Mouse (Mus musculus) hindbrain, embryonic 15.5 days (tissue): ENCODE measurements around the gene Olfml3. TPM values are rescaled to one million over a fixed set of nuclear protein-coding genes. Genes with fewer than 3 reads are reported as not detected.

Source experiments
- ATAC-seq: fragments of 200-750 bp; cut with Nextera tagmentation; 2 replicates; pipeline ENCODE4 v1.8.0; 2017; ENCODE audit warnings: low read depth, moderate number of reproducible peaks, moderate TSS enrichment; ENCODE audit not compliant: low FRiP score
- H3K27ac ChIP-seq: fragments of 300-500 bp; sonication (generic); replicated peaks from 2 replicates; pipeline ENCODE4 v1.5.1; 2015; ENCODE audit warnings: mild to moderate bottlenecking, inconsistent platforms
- H3K27me3 ChIP-seq: fragments of 300-500 bp; sonication (generic); 2 replicates; pipeline ENCODE4 v1.6.1; 2015; ENCODE audit warnings: control low read depth, inconsistent platforms
- H3K36me3 ChIP-seq: fragments of 300-500 bp; sonication (generic); 2 replicates; pipeline ENCODE4 v1.6.1; 2015; ENCODE audit warnings: control low read depth, inconsistent platforms
- H3K4me1 ChIP-seq: fragments of 300-500 bp; sonication (generic); replicated peaks from 2 replicates; pipeline ENCODE4 v1.6.1; 2015; ENCODE audit warnings: control low read depth, inconsistent platforms
- H3K4me2 ChIP-seq: fragments of 300-500 bp; sonication (generic); 2 replicates; pipeline ENCODE4 v1.6.1; 2015; ENCODE audit warnings: moderate library complexity, mild to moderate bottlenecking, inconsistent platforms
- H3K4me3 ChIP-seq: fragments of 300-500 bp; sonication (generic); 2 replicates; pipeline ENCODE4 v1.5.1; 2015; ENCODE audit warnings: mild to moderate bottlenecking, inconsistent platforms
- H3K9ac ChIP-seq: fragments of 300-500 bp; sonication (generic); 2 replicates; pipeline ENCODE4 v1.6.1; 2015; ENCODE audit warnings: inconsistent platforms
- H3K9me3 ChIP-seq: fragments of 300-500 bp; sonication (generic); 2 replicates; pipeline ENCODE4 v1.6.1; 2016; ENCODE audit warnings: control low read depth, inconsistent platforms
- WGBS: fragments of 180-500 bp; shearing (Covaris S2); methylation state at CpG from one replicate; pipeline ENCODE4 v1.1.7; 2015; 5-methylcytosine and 5-hydroxymethylcytosine counted together
- polyA plus RNA-seq: library from polyadenylated mRNA; unstranded; fragments of >200 nt; fragmentation: Nextera tagmentation; extraction: Ambion mirVana; gene quantifications from 2 replicates; pipeline ENCODE4 v1.2.1, GENCODE M21; 2015

Gene Olfml3
- polyA plus RNA-seq = 8.7 and 9.7 TPM in 2 replicates

GRCm38 (mm10) chr3:103737778-103738571, at the start of gene Olfml3:
Gene Olfml3, minus strand, starts transcription at chr3:103738001.
- WGBS = under 1% methylated on average over 18 of the region's 18 CpGs

GRCm38 (mm10) chr3:103787225-103787624, 49.4 kb upstream of the Olfml3 start:
- Histone ChIP-seq H3K27me3 (no peaks in the 10 kb centered on the region), H3K9me3 (no peaks in the 10 kb centered on the region), H3K4me2 (no peak overlapping the region), H3K27ac (no peak overlapping the region), H3K4me1 (peaks cover 28% of the 10 kb centered on the region), H3K36me3 (no peaks in the 10 kb centered on the region), H3K4me3 (no peak overlapping the region), H3K9ac (no peak overlapping the region)
- ATAC-seq = no peak
- 65% methylated on average over 7 of the region's 7 CpGs for WGBS

More at GRCm38 (mm10) chr3:103737778-103738571, at the start of gene Olfml3:
- Histone ChIP-seq H3K4me3 (peak within 1 kb of the TSS; percentile 16), H3K27me3 (no peaks in the 10 kb centered on the region), H3K36me3 (peaks cover under 1% of the 10 kb centered on the region; the same call in 1 of the 2 replicates), H3K27ac (peak within 1 kb of the TSS; percentile 79), H3K4me2 (peak within 1 kb of the TSS; percentile 49), H3K9me3 (no peaks in the 10 kb centered on the region), H3K4me1 (peaks cover 48% of the 10 kb centered on the region), H3K9ac (0 out of 2 replicates have a peak within 1 kb of the TSS, but pooled peaks have one; percentile 17)
- ATAC-seq = peak; percentile 65

GRCm38 (mm10) chr3:103782844-103783609, 45.2 kb upstream of the Olfml3 start:
- H3K27me3 ChIP-seq = no peaks in the 10 kb centered on the region
- H3K4me2 ChIP-seq = no peak overlapping the region
- no peaks in the 10 kb centered on the region for H3K36me3 ChIP-seq
- H3K9ac ChIP-seq = no peak overlapping the region
- H3K4me3 ChIP-seq = no peak overlapping the region
- no peaks in the 10 kb centered on the region for H3K9me3 ChIP-seq
- H3K4me1 ChIP-seq = 0 out of 2 replicates have a peak, but pooled peaks cover 3% of the 10 kb centered on the region
- ATAC-seq = no peak
- no peak overlapping the region for H3K27ac ChIP-seq
- WGBS = 91% methylated on average over 4 of the region's 4 CpGs

- 75% methylated on average over 5 of the region's 5 CpGs for WGBS
- Histone ChIP-seq H3K9ac (no peak overlapping the region), H3K36me3 (peaks cover 11% of the 10 kb centered on the region), H3K4me1 (no peaks in the 10 kb centered on the region), H3K27ac (no peak overlapping the region), H3K27me3 (no peaks in the 10 kb centered on the region), H3K9me3 (no peaks in the 10 kb centered on the region), H3K4me3 (no peak overlapping the region), H3K4me2 (no peak overlapping the region)
- no peak for ATAC-seq
Observed at GRCm38 (mm10) chr3:103780777-103781176, 43.0 kb upstream of the Olfml3 start.

GRCm38 (mm10) chr3:103780271-103780670, 42.5 kb upstream of the Olfml3 start:
- Histone ChIP-seq H3K4me3 (no peak overlapping the region), H3K4me1 (no peaks in the 10 kb centered on the region), H3K4me2 (no peak overlapping the region), H3K27ac (no peak overlapping the region), H3K36me3 (peaks cover 11% of the 10 kb centered on the region), H3K9ac (no peak overlapping the region), H3K27me3 (no peaks in the 10 kb centered on the region), H3K9me3 (no peaks in the 10 kb centered on the region)
- 95% methylated on average over 3 of the region's 3 CpGs for WGBS
- ATAC-seq = no peak

GRCm38 (mm10) chr3:103779183-103779582, 41.4 kb upstream of the Olfml3 start:
- Histone ChIP-seq H3K4me3 (no peak overlapping the region), H3K9ac (no peak overlapping the region), H3K27me3 (no peaks in the 10 kb centered on the region), H3K4me2 (no peak overlapping the region), H3K9me3 (no peaks in the 10 kb centered on the region), H3K36me3 (peaks cover 11% of the 10 kb centered on the region), H3K4me1 (no peaks in the 10 kb centered on the region), H3K27ac (no peak overlapping the region)
- ATAC-seq = no peak
- 77% methylated on average over 7 of the region's 7 CpGs for WGBS

- no peak overlapping the region for H3K9ac ChIP-seq
Observed at GRCm38 (mm10) chr3:103778660-103779059, 40.9 kb upstream of the Olfml3 start.

GRCm38 (mm10) chr3:103777940-103778339, 40.1 kb upstream of the Olfml3 start:
- Histone ChIP-seq H3K9ac (no peak overlapping the region), H3K4me1 (peaks cover 4% of the 10 kb centered on the region; the same call in 1 of the 2 replicates), H3K27me3 (no peaks in the 10 kb centered on the region), H3K27ac (no peak overlapping the region), H3K4me3 (no peak overlapping the region), H3K36me3 (peaks cover 11% of the 10 kb centered on the region), H3K9me3 (no peaks in the 10 kb centered on the region), H3K4me2 (no peak overlapping the region)
- 82% methylated on average over 11 of the region's 11 CpGs for WGBS
- no peak for ATAC-seq

More at GRCm38 (mm10) chr3:103778660-103779059, 40.9 kb upstream of the Olfml3 start:
- H3K36me3 ChIP-seq = peaks cover 11% of the 10 kb centered on the region
- no peak overlapping the region for H3K27ac ChIP-seq
- H3K27me3 ChIP-seq = no peaks in the 10 kb centered on the region
- H3K4me1 ChIP-seq = no peaks in the 10 kb centered on the region
- no peak overlapping the region for H3K4me2 ChIP-seq
- no peak overlapping the region for H3K4me3 ChIP-seq
- WGBS = 89% methylated on average over 6 of the region's 6 CpGs
- ATAC-seq = no peak
- H3K9me3 ChIP-seq = no peaks in the 10 kb centered on the region

- no peaks in the 10 kb centered on the region for H3K27me3 ChIP-seq
- 0 out of 2 replicates have a peak, but pooled peaks have one; percentile 42 for ATAC-seq
- no peak overlapping the region for H3K4me2 ChIP-seq
- H3K36me3 ChIP-seq = peaks cover 16% of the 10 kb centered on the region
- H3K9ac ChIP-seq = no peak overlapping the region
- no peak overlapping the region for H3K4me3 ChIP-seq
- WGBS = 88% methylated on average over 15 of the region's 15 CpGs
- no peak overlapping the region for H3K27ac ChIP-seq
- no peaks in the 10 kb centered on the region for H3K9me3 ChIP-seq
- peaks cover 12% of the 10 kb centered on the region; the same call in 1 of the 2 replicates for H3K4me1 ChIP-seq
Observed at GRCm38 (mm10) chr3:103774009-103774408, 36.2 kb upstream of the Olfml3 start.

GRCm38 (mm10) chr3:103773508-103773907, 35.7 kb upstream of the Olfml3 start:
- 84% methylated on average over 3 of the region's 3 CpGs for WGBS

GRCm38 (mm10) chr3:103772846-103773245, 35.0 kb upstream of the Olfml3 start:
- ATAC-seq = no peak
- Histone ChIP-seq H3K9ac (no peak overlapping the region), H3K9me3 (no peaks in the 10 kb centered on the region), H3K27ac (no peak overlapping the region), H3K4me1 (peaks cover 12% of the 10 kb centered on the region; the same call in 1 of the 2 replicates), H3K4me3 (no peak overlapping the region), H3K4me2 (no peak overlapping the region), H3K36me3 (peaks cover 20% of the 10 kb centered on the region), H3K27me3 (no peaks in the 10 kb centered on the region)
- 78% methylated on average over 4 of the region's 4 CpGs for WGBS

More at GRCm38 (mm10) chr3:103773508-103773907, 35.7 kb upstream of the Olfml3 start:
- Histone ChIP-seq H3K9me3 (no peaks in the 10 kb centered on the region), H3K36me3 (peaks cover 17% of the 10 kb centered on the region), H3K9ac (no peak overlapping the region), H3K4me3 (no peak overlapping the region), H3K27me3 (no peaks in the 10 kb centered on the region), H3K27ac (0 out of 2 replicates have a peak overlapping the region, but pooled peaks have one; percentile 15), H3K4me1 (peaks cover 12% of the 10 kb centered on the region; the same call in 1 of the 2 replicates), H3K4me2 (no peak overlapping the region)
- ATAC-seq = no peak
